Mouse (Mus musculus) forebrain, embryonic 14.5 days (tissue): ENCODE data around the gene Fbxw8. TPM values are rescaled to one million over a fixed set of nuclear protein-coding genes. Genes with fewer than 3 reads are reported as not detected.

Source experiments
- ATAC-seq: fragments of 200-750 bp; cut with Nextera tagmentation; 2 replicates; pipeline ENCODE4 v1.8.0; 2017; ENCODE audit warnings: mild to moderate bottlenecking, moderate library complexity
- DNase-seq: peaks from one replicate; pipeline ENCODE4 v3.0.0-alpha.2; 2015; ENCODE audit warnings: low spot score
- H3K27ac ChIP-seq: fragments of 300-500 bp; sonication (generic); 2 replicates; pipeline ENCODE4 v1.5.1; 2014; ENCODE audit warnings: low read depth, mild to moderate bottlenecking, control low read depth, low read length, moderate library complexity
- H3K27me3 ChIP-seq: fragments of 300-500 bp; sonication (generic); replicated peaks from 2 replicates; pipeline ENCODE4 v1.6.1; 2014; ENCODE audit warnings: low read length, control low read depth, mixed read lengths; ENCODE audit not compliant: control insufficient read depth, insufficient read depth
- H3K36me3 ChIP-seq: fragments of 300-500 bp; sonication (generic); 2 replicates; pipeline ENCODE4 v1.6.1; 2014; ENCODE audit warnings: low read length, control low read depth; ENCODE audit not compliant: control insufficient read depth, insufficient read depth
- H3K4me1 ChIP-seq: fragments of 300-500 bp; sonication (generic); 2 replicates; pipeline ENCODE4 v1.6.1; 2014; ENCODE audit warnings: antibody characterized with exemption, low read length, control low read depth; ENCODE audit not compliant: control insufficient read depth, insufficient read depth
- H3K4me2 ChIP-seq: fragments of 300-500 bp; sonication (generic); 2 replicates; pipeline ENCODE4 v1.6.1; 2014; ENCODE audit warnings: mild to moderate bottlenecking, control low read depth, low read length
- H3K4me3 ChIP-seq: fragments of 300-500 bp; sonication (generic); 2 replicates; pipeline ENCODE4 v1.5.1; 2014; ENCODE audit warnings: low read depth, low read length, control low read depth
- H3K9ac ChIP-seq: fragments of 300-500 bp; sonication (generic); 2 replicates; pipeline ENCODE4 v1.6.1; 2014; ENCODE audit warnings: mild to moderate bottlenecking, low read length, control low read depth, moderate library complexity
- H3K9me3 ChIP-seq: fragments of 300-500 bp; sonication (generic); replicated peaks from 2 replicates; pipeline ENCODE4 v1.6.1; 2016; ENCODE audit warnings: low read length, control low read depth, mixed read lengths; ENCODE audit not compliant: control insufficient read depth
- WGBS: fragments of 180-500 bp; shearing (Covaris S2); extraction: QIAGEN DNeasy Blood & Tissue Kit; methylation state at CpG from one replicate; pipeline ENCODE4 v1.1.7; 2014; 5-methylcytosine and 5-hydroxymethylcytosine counted together
- polyA plus RNA-seq: library from polyadenylated mRNA; unstranded; fragments of >200 nt; fragmentation: Nextera tagmentation; extraction: Ambion mirVana; gene quantifications from 2 replicates; pipeline ENCODE4 v1.2.1, GENCODE M21; 2014

The Fbxw8 gene
- polyA plus RNA-seq, 1 experiment from 2014 or later = 19.5 TPM

GRCm38 (mm10) chr5:118108124-118108793, 47.0 kb downstream of the Fbxw8 start:
- H3K9ac ChIP-seq = peak overlapping the region; percentile 17; the same call in 1 of the 2 replicates
- H3K27ac ChIP-seq = peak overlapping the region; percentile 89
- peak; percentile 86 for ATAC-seq
- 47% methylated on average over 17 of the region's 17 CpGs for WGBS
- no peak overlapping the region for H3K4me3 ChIP-seq
- H3K4me2 ChIP-seq = peak overlapping the region; percentile 24; the same call in 1 of the 2 replicates
- peak; percentile 89 for DNase-seq
- no peaks in the 10 kb centered on the region for H3K9me3 ChIP-seq
- H3K36me3 ChIP-seq = peaks cover 33% of the 10 kb centered on the region
- H3K4me1 ChIP-seq = peaks cover 29% of the 10 kb centered on the region
- H3K27me3 ChIP-seq = no peaks in the 10 kb centered on the region

- no peak overlapping the region for H3K4me3 ChIP-seq
- no peak overlapping the region; the same call in 1 of the 2 replicates for H3K27ac ChIP-seq
- no peaks in the 10 kb centered on the region for H3K27me3 ChIP-seq
- H3K9me3 ChIP-seq = no peaks in the 10 kb centered on the region
- no peak overlapping the region for H3K9ac ChIP-seq
- DNase-seq (no peak), ATAC-seq (no peak)
- WGBS = 83% methylated on average over 10 of the region's 10 CpGs
- no peak overlapping the region for H3K4me2 ChIP-seq
- peaks cover 31% of the 10 kb centered on the region for H3K36me3 ChIP-seq
- H3K4me1 ChIP-seq = peaks cover 26% of the 10 kb centered on the region
Observed at GRCm38 (mm10) chr5:118106667-118107066, 48.6 kb downstream of the Fbxw8 start.

- H3K36me3 ChIP-seq = peaks cover 22% of the 10 kb centered on the region
- 88% methylated on average over 8 of the region's 8 CpGs for WGBS
- H3K27me3 ChIP-seq = no peaks in the 10 kb centered on the region
- H3K9me3 ChIP-seq = no peaks in the 10 kb centered on the region
- no peak overlapping the region for H3K4me3 ChIP-seq
- H3K4me1 ChIP-seq = peaks cover 31% of the 10 kb centered on the region
- H3K27ac ChIP-seq = no peak overlapping the region
- H3K9ac ChIP-seq = no peak overlapping the region
- no peak for DNase-seq
- H3K4me2 ChIP-seq = no peak overlapping the region
- no peak for ATAC-seq
Observed at GRCm38 (mm10) chr5:118105536-118105935, 49.7 kb downstream of the Fbxw8 start.

- peaks cover 22% of the 10 kb centered on the region for H3K4me1 ChIP-seq
- WGBS = 46% methylated on average over 8 of the region's 8 CpGs
- DNase-seq (no peak), ATAC-seq (peak; percentile 40)
- peak overlapping the region; percentile 8; the same call in 1 of the 2 replicates for H3K9ac ChIP-seq
- no peaks in the 10 kb centered on the region for H3K9me3 ChIP-seq
- H3K4me3 ChIP-seq = no peak overlapping the region
- H3K36me3 ChIP-seq = peaks cover 7% of the 10 kb centered on the region; the same call in 1 of the 2 replicates
- no peaks in the 10 kb centered on the region for H3K27me3 ChIP-seq
- no peak overlapping the region for H3K4me2 ChIP-seq
- peak overlapping the region; percentile 44; the same call in 1 of the 2 replicates for H3K27ac ChIP-seq
Observed at GRCm38 (mm10) chr5:118099870-118100478, 55.3 kb downstream of the Fbxw8 start.

- Histone ChIP-seq H3K9ac (no peak overlapping the region; the same call in 1 of the 2 replicates), H3K9me3 (no peaks in the 10 kb centered on the region), H3K4me2 (no peak overlapping the region), H3K27me3 (no peaks in the 10 kb centered on the region), H3K27ac (peak overlapping the region; percentile 64; the same call in 1 of the 2 replicates), H3K4me1 (peaks cover 22% of the 10 kb centered on the region), H3K36me3 (0 out of 2 replicates have a peak, but pooled peaks cover 8% of the 10 kb centered on the region), H3K4me3 (no peak overlapping the region)
- WGBS = 42% methylated on average over 11 of the region's 11 CpGs
- peak; percentile 74 for ATAC-seq
- DNase-seq = peak; percentile 63
Observed at GRCm38 (mm10) chr5:118099069-118099869, 56.0 kb downstream of the Fbxw8 start.

- peaks cover 35% of the 10 kb centered on the region for H3K36me3 ChIP-seq
- H3K4me3 ChIP-seq = no peak overlapping the region
- H3K27ac ChIP-seq = no peak overlapping the region
- H3K27me3 ChIP-seq = no peaks in the 10 kb centered on the region
- H3K4me2 ChIP-seq = no peak overlapping the region
- H3K9me3 ChIP-seq = no peaks in the 10 kb centered on the region
- H3K4me1 ChIP-seq = peaks cover 25% of the 10 kb centered on the region
- 90% methylated on average over 3 of the region's 3 CpGs for WGBS
- no peak overlapping the region for H3K9ac ChIP-seq
- ATAC-seq = no peak
- DNase-seq = no peak
Observed at GRCm38 (mm10) chr5:118096317-118096716, 58.9 kb downstream of the Fbxw8 start.

- Histone ChIP-seq H3K4me3 (no peak overlapping the region), H3K9ac (no peak overlapping the region), H3K4me2 (no peak overlapping the region), H3K9me3 (no peaks in the 10 kb centered on the region), H3K36me3 (peaks cover 39% of the 10 kb centered on the region), H3K4me1 (peaks cover 23% of the 10 kb centered on the region), H3K27ac (no peak overlapping the region), H3K27me3 (no peaks in the 10 kb centered on the region)
- DNase-seq (no peak), ATAC-seq (no peak)
- 89% methylated on average over 4 of the region's 4 CpGs for WGBS
Observed at GRCm38 (mm10) chr5:118095849-118096248, 59.4 kb downstream of the Fbxw8 start.

- Histone ChIP-seq H3K4me3 (no peak overlapping the region), H3K27me3 (no peaks in the 10 kb centered on the region), H3K27ac (no peak overlapping the region), H3K4me2 (no peak overlapping the region), H3K36me3 (peaks cover 43% of the 10 kb centered on the region), H3K4me1 (peaks cover 19% of the 10 kb centered on the region), H3K9me3 (no peaks in the 10 kb centered on the region), H3K9ac (no peak overlapping the region)
- ATAC-seq = no peak
- 79% methylated on average over 11 of the region's 11 CpGs for WGBS
- DNase-seq = no peak
Observed at GRCm38 (mm10) chr5:118095433-118095832, 59.8 kb downstream of the Fbxw8 start.
